Mouse (Mus musculus): Measurements from ENCODE around the gene 9930021J03Rik. TPM values are rescaled to one million over a fixed set of nuclear protein-coding genes. Genes with fewer than 3 reads are reported as not detected.

9930021J03Rik gene
- total and polyA plus RNA-seq, 2 experiments from 2014 or later, result 5.2 to 23.8 TPM

DNA sequence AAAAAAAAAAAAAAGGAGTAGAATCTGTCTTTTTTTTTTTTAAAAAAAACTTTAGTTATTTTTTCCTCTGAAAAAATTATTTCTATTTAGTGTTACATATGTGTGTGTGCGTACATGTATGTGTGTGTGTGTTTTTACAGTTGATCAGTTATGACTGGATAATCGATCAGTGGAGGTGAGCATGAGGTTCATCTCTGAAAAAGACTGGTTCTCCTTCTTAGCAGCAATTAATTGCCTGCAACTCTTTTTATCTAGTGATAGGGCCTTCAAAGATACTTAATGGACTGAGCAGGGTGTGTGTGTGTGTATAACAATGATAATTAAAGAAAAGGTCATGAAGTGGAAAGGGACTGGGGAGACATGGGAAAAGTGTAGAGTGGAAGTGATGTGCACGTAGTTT is 54.8 kb downstream of the 9930021J03Rik start:
- Histone ChIP-seq H3K4me3 (ENCODE audit: low read length) (no peak overlapping the region), H3K36me3 (ENCODE audit: insufficient read depth, low read length) (no peaks in the 10 kb centered on the region; the same call in 1 of the 2 replicates), H3K9ac (replicated peaks; ENCODE audit: low read length) (no peak overlapping the region), H3K4me2 (ENCODE audit: low read depth, low read length) (no peak overlapping the region), H3K4me1 (ENCODE audit: insufficient read depth, low read length) (no peaks in the 10 kb centered on the region), H3K9me3 (ENCODE audit: low read length) (no peaks in the 10 kb centered on the region), H3K27me3 (ENCODE audit: insufficient read depth, low read length) (no peaks in the 10 kb centered on the region), H3K27ac (no peak overlapping the region)
- 93% methylated on average over 3 of the region's 3 CpGs for WGBS
- no peak for DNase-seq (ENCODE audit: low spot score)
- TF ChIP-seq CTCF (IDR thresholded peaks at IDR 0.05; ENCODE audit: low read depth), result no peak
- no peak for ATAC-seq

DNA sequence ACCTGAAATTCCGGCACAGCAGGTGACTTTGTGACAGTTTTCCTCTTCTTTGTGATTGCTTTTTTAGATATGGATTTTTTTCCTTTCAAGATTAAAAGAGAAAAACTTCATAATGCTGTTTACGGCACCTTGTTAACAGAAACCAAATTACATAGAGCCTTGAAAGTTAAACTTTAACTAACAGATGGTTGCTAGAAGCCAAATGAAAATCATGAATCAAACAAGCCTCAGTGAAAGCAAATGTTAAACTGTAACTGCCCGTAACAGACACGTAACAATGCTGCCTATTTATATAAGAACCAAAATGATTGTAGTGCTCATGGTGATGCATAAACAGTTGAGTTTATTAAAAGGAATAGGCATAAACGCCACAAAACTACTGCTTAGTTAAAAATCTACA is 62.3 kb downstream of the 9930021J03Rik start:
- DNase-seq (ENCODE audit: low spot score), result no peak
- WGBS, result 82% methylated on average over 5 of the region's 5 CpGs
- ATAC-seq, result no peak
- Histone ChIP-seq H3K4me3 (ENCODE audit: low read length) (no peak overlapping the region), H3K4me2 (ENCODE audit: low read depth, low read length) (no peak overlapping the region), H3K4me1 (ENCODE audit: insufficient read depth, low read length) (no peaks in the 10 kb centered on the region), H3K36me3 (ENCODE audit: insufficient read depth, low read length) (no peaks in the 10 kb centered on the region), H3K9ac (replicated peaks; ENCODE audit: low read length) (no peak overlapping the region), H3K27ac (no peak overlapping the region), H3K9me3 (ENCODE audit: low read length) (no peaks in the 10 kb centered on the region), H3K27me3 (ENCODE audit: insufficient read depth, low read length) (no peaks in the 10 kb centered on the region)
- no peak for TF ChIP-seq CTCF (IDR thresholded peaks at IDR 0.05; ENCODE audit: low read depth)

DNA sequence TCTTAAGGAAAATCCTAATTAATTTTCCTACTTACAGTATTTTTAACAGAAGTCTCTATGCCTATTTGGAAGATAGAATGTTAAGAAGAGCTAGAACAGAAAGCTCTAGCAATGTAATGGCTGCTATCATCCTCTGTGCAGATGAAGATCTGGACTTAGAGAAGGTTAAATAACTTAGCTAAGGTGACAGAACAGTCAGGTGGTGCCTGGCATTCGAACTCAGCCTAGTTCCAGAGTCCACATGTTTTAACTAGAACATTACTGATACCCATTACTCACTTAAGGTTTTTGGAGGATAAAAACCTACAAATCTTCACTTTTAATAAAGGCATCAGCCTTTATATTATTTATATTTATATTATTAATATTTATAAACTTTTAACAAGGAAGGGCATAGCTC is 65.1 kb downstream of the 9930021J03Rik start:
- no peak overlapping the region for H3K4me3 ChIP-seq (ENCODE audit: low read length)
- H3K9ac ChIP-seq (replicated peaks; ENCODE audit: low read length), result no peak overlapping the region
- DNase-seq (ENCODE audit: low spot score), result no peak
- H3K27me3 ChIP-seq (ENCODE audit: insufficient read depth, low read length), result no peaks in the 10 kb centered on the region
- H3K36me3 ChIP-seq (ENCODE audit: insufficient read depth, low read length), result no peaks in the 10 kb centered on the region
- no peaks in the 10 kb centered on the region for H3K9me3 ChIP-seq (ENCODE audit: low read length)
- no peak for TF ChIP-seq CTCF (IDR thresholded peaks at IDR 0.05; ENCODE audit: low read depth)
- ATAC-seq, result no peak
- H3K4me1 ChIP-seq (ENCODE audit: insufficient read depth, low read length), result no peaks in the 10 kb centered on the region
- WGBS, result 92% methylated on average over 1 of the region's 1 CpGs
- H3K27ac ChIP-seq, result no peak overlapping the region
- H3K4me2 ChIP-seq (ENCODE audit: low read depth, low read length), result no peak overlapping the region

DNA sequence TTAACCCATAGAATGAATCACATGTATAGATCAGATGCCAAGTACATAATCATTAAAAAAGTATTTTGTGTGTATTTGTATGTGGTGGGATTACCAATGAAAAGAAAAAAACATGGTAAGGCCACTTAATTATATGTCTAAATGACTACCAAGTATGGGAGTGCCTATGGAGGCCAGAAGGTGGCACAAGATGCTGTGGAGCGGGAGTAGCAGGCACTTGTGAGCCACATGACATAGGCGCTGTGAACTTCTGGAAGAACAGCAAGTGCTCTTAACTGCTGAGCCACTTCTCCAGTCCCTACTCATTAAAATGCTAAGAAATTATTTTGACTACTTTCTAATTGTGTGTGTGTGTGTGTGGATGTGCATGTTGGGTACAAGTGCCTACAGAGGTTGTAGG is 66.2 kb downstream of the 9930021J03Rik start:
- no peak overlapping the region for H3K27ac ChIP-seq
- H3K9ac ChIP-seq (replicated peaks; ENCODE audit: low read length), result no peak overlapping the region
- no peaks in the 10 kb centered on the region for H3K27me3 ChIP-seq (ENCODE audit: insufficient read depth, low read length)
- H3K4me2 ChIP-seq (ENCODE audit: low read depth, low read length), result no peak overlapping the region
- H3K9me3 ChIP-seq (ENCODE audit: low read length), result no peaks in the 10 kb centered on the region
- no peaks in the 10 kb centered on the region for H3K4me1 ChIP-seq (ENCODE audit: insufficient read depth, low read length)
- no peak for DNase-seq (ENCODE audit: low spot score)
- no peak for TF ChIP-seq CTCF (IDR thresholded peaks at IDR 0.05; ENCODE audit: low read depth)
- ATAC-seq, result no peak
- WGBS, result 83% methylated on average over 2 of the region's 2 CpGs
- no peaks in the 10 kb centered on the region for H3K36me3 ChIP-seq (ENCODE audit: insufficient read depth, low read length)
- H3K4me3 ChIP-seq (ENCODE audit: low read length), result no peak overlapping the region

DNA sequence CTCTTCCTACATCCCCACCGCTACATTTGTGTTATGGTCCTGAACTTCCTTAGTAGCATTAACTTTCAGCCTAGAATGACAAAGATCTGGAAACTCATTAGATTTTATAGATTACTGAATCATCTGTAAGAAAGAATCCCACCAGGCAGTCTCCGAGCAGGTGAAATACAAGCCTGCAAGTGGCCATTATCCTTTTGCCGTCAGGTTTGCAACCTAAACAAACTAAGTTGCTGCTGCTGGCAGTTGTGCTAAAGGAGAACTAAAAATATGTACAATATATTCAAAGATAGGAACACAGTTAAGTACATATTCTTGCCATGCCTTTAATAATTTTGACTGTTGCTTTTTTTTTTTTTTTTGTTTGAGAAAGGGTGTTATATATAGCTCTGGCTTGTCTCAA is 70.4 kb downstream of the 9930021J03Rik start:
- no peak for TF ChIP-seq CTCF (IDR thresholded peaks at IDR 0.05; ENCODE audit: low read depth)
- Histone ChIP-seq H3K27ac (no peak overlapping the region), H3K4me3 (ENCODE audit: low read length) (no peak overlapping the region), H3K4me2 (ENCODE audit: low read depth, low read length) (no peak overlapping the region), H3K27me3 (ENCODE audit: insufficient read depth, low read length) (no peaks in the 10 kb centered on the region), H3K36me3 (ENCODE audit: insufficient read depth, low read length) (no peaks in the 10 kb centered on the region), H3K9me3 (ENCODE audit: low read length) (no peaks in the 10 kb centered on the region), H3K4me1 (ENCODE audit: insufficient read depth, low read length) (no peaks in the 10 kb centered on the region), H3K9ac (replicated peaks; ENCODE audit: low read length) (no peak overlapping the region)
- no peak for DNase-seq (ENCODE audit: low spot score)
- 88% methylated on average over 3 of the region's 3 CpGs for WGBS
- no peak for ATAC-seq

DNA sequence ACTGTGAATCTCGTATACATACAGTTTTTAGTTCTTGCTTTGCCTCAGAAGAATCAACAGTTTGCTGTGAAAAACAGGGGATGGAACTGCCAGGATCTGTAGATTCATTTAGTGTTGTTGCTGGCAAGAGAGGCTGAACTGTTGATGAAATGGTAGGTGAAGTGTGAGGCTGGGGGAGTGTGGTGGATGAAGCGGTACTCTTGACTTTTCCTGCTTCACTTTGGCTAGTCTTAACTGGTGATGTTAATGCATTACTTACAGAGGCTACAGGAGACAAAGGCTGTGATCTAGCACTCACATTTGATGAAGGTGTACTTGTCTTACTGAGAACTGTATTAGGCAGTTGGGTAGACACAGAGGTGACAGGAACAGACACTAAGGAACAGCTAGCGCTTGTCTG is 87.3 kb downstream of the 9930021J03Rik start:
- H3K27ac ChIP-seq, result no peak overlapping the region
- no peaks in the 10 kb centered on the region for H3K4me1 ChIP-seq (ENCODE audit: insufficient read depth, low read length)
- no peak overlapping the region for H3K4me3 ChIP-seq (ENCODE audit: low read length)
- no peak overlapping the region for H3K9ac ChIP-seq (replicated peaks; ENCODE audit: low read length)
- H3K27me3 ChIP-seq (ENCODE audit: insufficient read depth, low read length), result no peaks in the 10 kb centered on the region
- peaks cover 21% of the 10 kb centered on the region for H3K36me3 ChIP-seq (ENCODE audit: insufficient read depth, low read length)
- no peak overlapping the region for H3K4me2 ChIP-seq (ENCODE audit: low read depth, low read length)
- no peak for TF ChIP-seq CTCF (IDR thresholded peaks at IDR 0.05; ENCODE audit: low read depth)
- DNase-seq (ENCODE audit: low spot score) (no peak), ATAC-seq (no peak)
- no peaks in the 10 kb centered on the region for H3K9me3 ChIP-seq (ENCODE audit: low read length)
- WGBS, result 99% methylated on average over 3 of the region's 3 CpGs

DNA sequence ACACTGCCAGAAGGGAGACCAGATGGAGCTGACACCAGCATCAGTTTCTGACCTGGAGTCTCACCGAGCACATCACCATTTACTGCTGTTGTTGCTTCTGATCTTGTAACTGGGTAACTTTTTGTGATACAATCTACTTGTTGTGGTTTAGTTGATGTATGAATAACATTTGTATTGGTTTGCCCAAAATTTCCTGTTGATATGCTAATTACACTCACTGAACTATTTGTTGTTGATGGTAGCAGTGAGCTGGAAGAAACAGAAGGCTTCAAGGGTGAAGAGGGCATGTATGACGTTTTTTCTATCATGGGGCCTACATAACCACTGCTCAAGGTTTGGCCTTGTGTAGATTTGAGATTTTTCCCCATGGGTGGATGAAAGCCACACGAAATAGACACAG is 87.9 kb downstream of the 9930021J03Rik start:
- no peaks in the 10 kb centered on the region for H3K27me3 ChIP-seq (ENCODE audit: insufficient read depth, low read length)
- no peak overlapping the region for H3K27ac ChIP-seq
- no peak for ATAC-seq
- no peak for DNase-seq (ENCODE audit: low spot score)
- no peak overlapping the region for H3K4me2 ChIP-seq (ENCODE audit: low read depth, low read length)
- WGBS, result 85% methylated on average over 3 of the region's 3 CpGs
- H3K4me3 ChIP-seq (ENCODE audit: low read length), result no peak overlapping the region
- TF ChIP-seq CTCF (IDR thresholded peaks at IDR 0.05; ENCODE audit: low read depth), result no peak
- H3K36me3 ChIP-seq (ENCODE audit: insufficient read depth, low read length), result peaks cover 21% of the 10 kb centered on the region
- H3K9ac ChIP-seq (replicated peaks; ENCODE audit: low read length), result no peak overlapping the region
- no peaks in the 10 kb centered on the region for H3K9me3 ChIP-seq (ENCODE audit: low read length)
- H3K4me1 ChIP-seq (ENCODE audit: insufficient read depth, low read length), result no peaks in the 10 kb centered on the region
